Mouse (Mus musculus) neural tube, embryonic 13.5 days (tissue): Measurements from ENCODE around the gene Atp5e. TPM values are rescaled to one million over a fixed set of nuclear protein-coding genes. Genes with fewer than 3 reads are reported as not detected.

ENCODE experiments used
- ATAC-seq: fragments of 200-750 bp; cut with Nextera tagmentation; 2 replicates; pipeline ENCODE4 v1.8.0; 2017; ENCODE audit warnings: low read depth, mild to moderate bottlenecking, moderate TSS enrichment, moderate library complexity
- H3K27ac ChIP-seq: fragments of 300-500 bp; sonication (generic); replicated peaks from 2 replicates; pipeline ENCODE4 v1.5.1; 2015; ENCODE audit warnings: moderate library complexity, mild to moderate bottlenecking, inconsistent platforms
- H3K27me3 ChIP-seq: fragments of 300-500 bp; sonication (generic); 2 replicates; pipeline ENCODE4 v1.6.1; 2015; ENCODE audit warnings: mild to moderate bottlenecking, inconsistent platforms
- H3K36me3 ChIP-seq: fragments of 300-500 bp; sonication (generic); 2 replicates; pipeline ENCODE4 v1.6.1; 2015; ENCODE audit warnings: mild to moderate bottlenecking, inconsistent platforms
- H3K4me1 ChIP-seq: fragments of 300-500 bp; sonication (generic); replicated peaks from 2 replicates; pipeline ENCODE4 v1.6.1; 2015; ENCODE audit warnings: inconsistent platforms
- H3K4me2 ChIP-seq: fragments of 300-500 bp; sonication (generic); 2 replicates; pipeline ENCODE4 v1.6.1; 2015; ENCODE audit warnings: inconsistent platforms, mild to moderate bottlenecking, moderate library complexity
- H3K4me3 ChIP-seq: fragments of 300-500 bp; sonication (generic); 2 replicates; pipeline ENCODE4 v1.5.1; 2015; ENCODE audit warnings: mild to moderate bottlenecking, inconsistent platforms
- H3K9ac ChIP-seq: fragments of 300-500 bp; sonication (generic); 2 replicates; pipeline ENCODE4 v1.6.1; 2015; ENCODE audit warnings: moderate library complexity, mild to moderate bottlenecking, inconsistent platforms
- H3K9me3 ChIP-seq: fragments of 300-500 bp; sonication (generic); 2 replicates; pipeline ENCODE4 v1.6.1; 2016; ENCODE audit warnings: inconsistent platforms
- WGBS: fragments of 180-500 bp; shearing (Covaris S2); methylation state at CpG from one replicate; pipeline ENCODE4 v1.1.7; 2015; 5-methylcytosine and 5-hydroxymethylcytosine counted together
- polyA plus RNA-seq: library from polyadenylated mRNA; unstranded; fragments of >200 nt; fragmentation: Nextera tagmentation; extraction: Ambion mirVana; gene quantifications from 2 replicates; pipeline ENCODE4 v1.2.1, GENCODE M21; 2015

Atp5e gene
- polyA plus RNA-seq: 736 and 807 TPM in 2 replicates

- peak within 1 kb of the TSS; percentile 72 for H3K27ac ChIP-seq
- WGBS: 3% methylated on average over 48 of the region's 48 CpGs
- H3K9me3 ChIP-seq: no peaks in the 10 kb centered on the region
- H3K4me1 ChIP-seq: peaks cover 12% of the 10 kb centered on the region
- peak within 1 kb of the TSS; percentile 79 for H3K4me3 ChIP-seq
- H3K4me2 ChIP-seq: peak within 1 kb of the TSS; percentile 97
- peaks cover 64% of the 10 kb centered on the region for H3K36me3 ChIP-seq
- peak; percentile 99 for ATAC-seq
- peak within 1 kb of the TSS; percentile 89 for H3K9ac ChIP-seq
- H3K27me3 ChIP-seq: no peaks in the 10 kb centered on the region
These were observed at the start of gene Atp5e for GRCm38 (mm10) chr2:174463789-174464523. TSS of gene Atp5e (minus strand) at chr2:174464105.

- 91% methylated on average over 8 of the region's 8 CpGs for WGBS
- H3K4me1 ChIP-seq: no peaks in the 10 kb centered on the region
- H3K9me3 ChIP-seq: no peaks in the 10 kb centered on the region
- H3K36me3 ChIP-seq: no peaks in the 10 kb centered on the region
- no peak overlapping the region for H3K27ac ChIP-seq
- H3K9ac ChIP-seq: no peak overlapping the region
- H3K4me3 ChIP-seq: no peak overlapping the region
- ATAC-seq: no peak
- no peak overlapping the region for H3K4me2 ChIP-seq
- no peaks in the 10 kb centered on the region for H3K27me3 ChIP-seq
These were observed 45.9 kb upstream of the Atp5e start for GRCm38 (mm10) chr2:174509825-174510224.

- ATAC-seq: no peak
- Histone ChIP-seq H3K9me3 (no peaks in the 10 kb centered on the region), H3K4me3 (no peak overlapping the region), H3K4me1 (0 out of 2 replicates have a peak, but pooled peaks cover under 1% of the 10 kb centered on the region), H3K27me3 (no peaks in the 10 kb centered on the region), H3K36me3 (no peaks in the 10 kb centered on the region), H3K4me2 (no peak overlapping the region), H3K27ac (no peak overlapping the region), H3K9ac (no peak overlapping the region)
- WGBS: 82% methylated on average over 4 of the region's 4 CpGs
These were observed 44.1 kb upstream of the Atp5e start for GRCm38 (mm10) chr2:174507998-174508397.

GRCm38 (mm10) chr2:174502831-174503460, 39.0 kb upstream of the Atp5e start:
- no peaks in the 10 kb centered on the region for H3K9me3 ChIP-seq
- WGBS: 80% methylated on average over 25 of the region's 25 CpGs

GRCm38 (mm10) chr2:174502321-174502720, 38.4 kb upstream of the Atp5e start:
- peaks cover 22% of the 10 kb centered on the region for H3K4me1 ChIP-seq
- H3K27ac ChIP-seq: no peak overlapping the region
- H3K9me3 ChIP-seq: no peaks in the 10 kb centered on the region
- no peaks in the 10 kb centered on the region for H3K27me3 ChIP-seq
- ATAC-seq: peak; percentile 36; the same call in 1 of the 2 replicates
- 48% methylated on average over 5 of the region's 5 CpGs for WGBS
- H3K36me3 ChIP-seq: no peaks in the 10 kb centered on the region
- no peak overlapping the region for H3K4me3 ChIP-seq
- H3K4me2 ChIP-seq: no peak overlapping the region
- no peak overlapping the region for H3K9ac ChIP-seq

More at GRCm38 (mm10) chr2:174502831-174503460, 39.0 kb upstream of the Atp5e start:
- no peaks in the 10 kb centered on the region for H3K36me3 ChIP-seq
- H3K9ac ChIP-seq: no peak overlapping the region
- H3K4me1 ChIP-seq: peaks cover 22% of the 10 kb centered on the region
- no peak overlapping the region for H3K4me3 ChIP-seq
- no peak overlapping the region for H3K27ac ChIP-seq
- no peaks in the 10 kb centered on the region for H3K27me3 ChIP-seq
- ATAC-seq: no peak
- H3K4me2 ChIP-seq: no peak overlapping the region

- Histone ChIP-seq H3K4me1 (peaks cover 22% of the 10 kb centered on the region), H3K27ac (peak overlapping the region; percentile 56), H3K4me2 (no peak overlapping the region), H3K36me3 (no peaks in the 10 kb centered on the region), H3K4me3 (no peak overlapping the region), H3K9ac (no peak overlapping the region), H3K27me3 (no peaks in the 10 kb centered on the region), H3K9me3 (no peaks in the 10 kb centered on the region)
- 76% methylated on average over 8 of the region's 8 CpGs for WGBS
- 0 out of 2 replicates have a peak, but pooled peaks have one; percentile 50 for ATAC-seq
These were observed 37.6 kb upstream of the Atp5e start for GRCm38 (mm10) chr2:174501517-174501916.

- no peak overlapping the region for H3K4me2 ChIP-seq
- no peaks in the 10 kb centered on the region for H3K36me3 ChIP-seq
- H3K27me3 ChIP-seq: no peaks in the 10 kb centered on the region
- no peak overlapping the region for H3K9ac ChIP-seq
- peaks cover 22% of the 10 kb centered on the region for H3K4me1 ChIP-seq
- WGBS: 67% methylated on average over 14 of the region's 14 CpGs
- no peak overlapping the region for H3K4me3 ChIP-seq
- H3K9me3 ChIP-seq: no peaks in the 10 kb centered on the region
- peak overlapping the region; percentile 56 for H3K27ac ChIP-seq
- peak; percentile 75 for ATAC-seq
These were observed 37.1 kb upstream of the Atp5e start for GRCm38 (mm10) chr2:174500814-174501503.

- Histone ChIP-seq H3K4me1 (no peaks in the 10 kb centered on the region), H3K4me3 (no peak overlapping the region), H3K9me3 (peaks cover 4% of the 10 kb centered on the region; the same call in 1 of the 2 replicates), H3K36me3 (no peaks in the 10 kb centered on the region), H3K4me2 (no peak overlapping the region), H3K27me3 (no peaks in the 10 kb centered on the region), H3K27ac (no peak overlapping the region), H3K9ac (no peak overlapping the region)
- 76% methylated on average over 2 of the region's 2 CpGs for whole genome bisulfite sequencing
- ATAC-seq: no peak
These were observed 29.0 kb upstream of the Atp5e start for GRCm38 (mm10) chr2:174492858-174493257.

GRCm38 (mm10) chr2:174487005-174487404, 23.1 kb upstream of the Atp5e start:
- Histone ChIP-seq H3K9ac (no peak overlapping the region), H3K36me3 (no peaks in the 10 kb centered on the region), H3K4me1 (no peaks in the 10 kb centered on the region), H3K4me2 (no peak overlapping the region), H3K27me3 (no peaks in the 10 kb centered on the region), H3K27ac (no peak overlapping the region), H3K4me3 (no peak overlapping the region), H3K9me3 (no peaks in the 10 kb centered on the region)
- ATAC-seq: no peak
- WGBS: 88% methylated on average over 5 of the region's 5 CpGs

- Histone ChIP-seq H3K36me3 (no peaks in the 10 kb centered on the region), H3K9me3 (no peaks in the 10 kb centered on the region), H3K27me3 (no peaks in the 10 kb centered on the region), H3K27ac (no peak overlapping the region), H3K9ac (no peak overlapping the region), H3K4me3 (no peak overlapping the region), H3K4me1 (no peaks in the 10 kb centered on the region), H3K4me2 (no peak overlapping the region)
- 74% methylated on average over 5 of the region's 5 CpGs for WGBS
- ATAC-seq: no peak
These were observed 14.8 kb upstream of the Atp5e start for GRCm38 (mm10) chr2:174478746-174479145.

GRCm38 (mm10) chr2:174477543-174478319, 13.8 kb upstream of the Atp5e start:
- Histone ChIP-seq H3K9me3 (no peaks in the 10 kb centered on the region), H3K9ac (no peak overlapping the region), H3K27ac (no peak overlapping the region), H3K36me3 (no peaks in the 10 kb centered on the region), H3K27me3 (no peaks in the 10 kb centered on the region), H3K4me2 (no peak overlapping the region), H3K4me3 (no peak overlapping the region), H3K4me1 (peaks cover 5% of the 10 kb centered on the region)
- no peak for ATAC-seq
- 78% methylated on average over 3 of the region's 3 CpGs for WGBS
